Mouse (Mus musculus): ENCODE results near the gene Slit1.

The Slit1 gene

GRCm38 (mm10) chr19:41586752-41587151 lies 156.7 kb downstream of the Slit1 start:
- in situ Hi-C loops (cut with MboI; ENCODE audit: low pct_unique_long_range_greater_than_20kb in 1 of 2, low sequenced_read_pairs in 2 of 2, unreplicated experiment in 1 of 2): no loop called here

GRCm38 (mm10) chr19:41582918-41583514 lies 160.4 kb downstream of the Slit1 start:
- in situ Hi-C loops (cut with MboI; ENCODE audit: low pct_unique_long_range_greater_than_20kb in 1 of 2, low sequenced_read_pairs in 2 of 2, unreplicated experiment in 1 of 2): no loop called here

GRCm38 (mm10) chr19:41581706-41582420 lies 161.6 kb downstream of the Slit1 start, which contains the start of gene Gm340:
Gm340 (plus strand) TSS chr19:41582370.
- in situ Hi-C loops (cut with MboI; ENCODE audit: low pct_unique_long_range_greater_than_20kb in 1 of 2, low sequenced_read_pairs in 2 of 2, unreplicated experiment in 1 of 2): no loop called here

GRCm38 (mm10) chr19:41579311-41579920 lies 164.0 kb downstream of the Slit1 start:
- in situ Hi-C loops (cut with MboI; ENCODE audit: low pct_unique_long_range_greater_than_20kb in 1 of 2, low sequenced_read_pairs in 2 of 2, unreplicated experiment in 1 of 2): no loop called here

- in situ Hi-C loops (cut with MboI; ENCODE audit: low pct_unique_long_range_greater_than_20kb in 1 of 2, low sequenced_read_pairs in 2 of 2, unreplicated experiment in 1 of 2): no loop called here
These were observed 165.9 kb downstream of the Slit1 start for GRCm38 (mm10) chr19:41577576-41577975.

GRCm38 (mm10) chr19:41573700-41574099 lies 169.8 kb downstream of the Slit1 start:
- in situ Hi-C loops (cut with MboI; ENCODE audit: low pct_unique_long_range_greater_than_20kb in 1 of 2, low sequenced_read_pairs in 2 of 2, unreplicated experiment in 1 of 2): no loop called here

GRCm38 (mm10) chr19:41568791-41569190 lies 174.7 kb downstream of the Slit1 start:
- in situ Hi-C loops (cut with MboI; ENCODE audit: low pct_unique_long_range_greater_than_20kb in 1 of 2, low sequenced_read_pairs in 2 of 2, unreplicated experiment in 1 of 2): no loop called here

- in situ Hi-C loops (cut with MboI; ENCODE audit: low pct_unique_long_range_greater_than_20kb in 1 of 2, low sequenced_read_pairs in 2 of 2, unreplicated experiment in 1 of 2): no loop called here
These were observed 182.6 kb downstream of the Slit1 start for GRCm38 (mm10) chr19:41560856-41561255.

GRCm38 (mm10) chr19:41558891-41559486 lies 184.5 kb downstream of the Slit1 start:
- in situ Hi-C loops (cut with MboI; ENCODE audit: low pct_unique_long_range_greater_than_20kb in 1 of 2, low sequenced_read_pairs in 2 of 2, unreplicated experiment in 1 of 2): no loop called here

- in situ Hi-C loops (cut with MboI; ENCODE audit: low pct_unique_long_range_greater_than_20kb in 1 of 2, low sequenced_read_pairs in 2 of 2, unreplicated experiment in 1 of 2): no loop called here
These were observed 186.0 kb downstream of the Slit1 start for GRCm38 (mm10) chr19:41557491-41557890.

- in situ Hi-C loops (cut with MboI; ENCODE audit: low pct_unique_long_range_greater_than_20kb in 1 of 2, low sequenced_read_pairs in 2 of 2, unreplicated experiment in 1 of 2): no loop called here
These were observed 186.5 kb downstream of the Slit1 start for GRCm38 (mm10) chr19:41556981-41557380.
